Mouse (Mus musculus) layer of hippocampus, adult 9-10 months (tissue): ENCODE data around the gene Pi4ka.

ENCODE experiments used
- DNase-seq: peaks from one replicate; pipeline ENCODE4 v3.0.0; 2022; ENCODE audit warnings: low spot score

Pi4ka gene

DNA sequence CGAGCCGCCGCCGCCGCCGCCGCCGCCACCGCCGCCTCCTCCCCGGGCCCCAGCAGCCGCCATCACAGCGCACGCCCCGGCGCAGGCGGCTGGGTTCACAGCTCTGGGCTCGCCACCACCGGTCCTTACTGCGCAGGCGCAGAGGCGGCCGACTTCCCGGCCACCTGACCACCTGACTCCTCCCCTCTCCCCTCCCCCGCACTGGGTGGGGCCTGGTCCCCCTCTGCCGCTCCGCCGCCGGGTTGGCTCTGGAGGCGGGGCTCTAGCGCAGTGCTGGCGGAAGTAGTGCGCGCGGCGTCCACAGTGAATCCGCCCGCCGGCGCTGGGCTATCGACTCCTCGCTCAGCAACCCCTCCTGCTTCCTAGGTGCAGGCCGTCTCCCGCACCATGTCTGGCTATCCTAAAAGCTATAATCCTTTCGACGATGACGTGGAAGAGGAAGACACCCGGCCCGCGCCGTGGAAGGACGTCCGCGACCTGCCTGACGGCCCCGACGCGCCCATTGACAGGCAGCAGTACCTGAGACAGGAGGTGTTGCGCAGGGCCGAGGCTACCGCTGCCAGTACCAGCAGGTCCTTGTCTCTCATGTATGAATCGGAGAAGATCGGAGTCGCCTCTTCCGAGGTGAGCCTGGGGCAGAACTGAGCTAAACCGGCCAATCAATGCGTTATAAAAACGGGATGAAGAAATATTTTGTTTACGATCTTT lies at the start of gene Pi4ka, which contains the start of gene Snap29:
TSS of gene Pi4ka (minus strand) at position 579 of the 708 bp plus-strand sequence.
TSS of gene Snap29 (plus strand) at position 251 of the 708 bp plus-strand sequence.
- peak; percentile 97 for DNase-seq

DNA sequence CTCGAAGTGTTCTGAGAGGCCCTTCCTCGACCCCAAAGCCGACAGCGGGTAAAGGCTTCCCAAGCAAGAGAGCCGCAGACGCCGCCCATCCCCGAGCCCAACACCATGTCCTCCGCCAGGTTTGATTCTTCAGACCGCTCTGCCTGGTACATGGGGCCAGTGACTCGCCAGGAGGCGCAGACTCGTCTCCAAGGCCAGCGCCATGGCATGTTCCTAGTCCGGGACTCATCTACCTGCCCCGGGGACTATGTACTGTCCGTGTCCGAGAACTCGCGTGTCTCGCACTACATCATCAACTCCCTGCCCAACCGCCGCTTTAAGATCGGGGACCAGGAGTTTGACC lies 46.2 kb upstream of the Pi4ka start:
- DNase-seq: no peak

DNA sequence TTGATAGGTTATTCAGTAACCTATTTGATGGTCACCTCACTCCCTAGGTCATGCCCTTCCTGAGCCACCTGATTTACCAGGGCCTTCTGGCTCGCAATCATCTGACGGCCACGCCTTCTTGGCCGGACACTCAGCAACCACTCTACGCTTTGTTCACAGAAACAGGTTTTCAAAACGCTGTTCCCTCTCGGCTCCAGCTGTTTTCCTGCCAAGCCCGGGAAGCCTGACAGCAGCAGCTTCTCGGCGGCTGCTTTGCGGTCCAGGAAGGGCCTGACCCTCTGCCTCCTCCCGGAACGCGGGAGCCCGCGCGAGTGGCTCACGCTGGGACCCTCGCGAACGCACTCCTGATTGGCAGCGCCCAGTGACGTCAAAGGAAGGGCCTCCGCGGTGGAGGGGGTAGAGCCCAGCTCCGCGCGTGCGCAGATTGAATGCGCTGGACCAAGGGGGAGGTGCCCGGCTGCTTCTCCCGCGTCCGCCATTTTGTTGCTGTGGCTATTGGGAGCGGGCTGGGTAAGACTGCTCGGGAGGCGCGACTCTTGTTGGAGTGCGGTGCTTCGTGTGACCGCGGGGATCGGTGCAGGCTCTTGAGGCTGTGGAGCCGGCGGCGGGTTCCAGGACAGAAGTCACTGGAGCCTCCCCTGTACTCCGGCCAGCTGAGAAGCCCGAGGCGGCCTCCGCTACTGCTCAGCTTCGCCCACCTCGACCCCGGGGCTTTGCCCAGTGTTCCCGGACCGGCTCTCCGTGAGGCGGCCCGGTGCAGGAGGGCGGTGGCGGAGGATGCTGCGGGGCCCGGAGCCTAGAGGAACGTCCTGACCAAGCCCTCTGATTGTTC lies 45.6 kb upstream of the Pi4ka start, which contains the start of gene Crkl:
TSS of gene Crkl (plus strand) at position 447 of the 832 bp plus-strand sequence.
- DNase-seq: peak; percentile 90

DNA sequence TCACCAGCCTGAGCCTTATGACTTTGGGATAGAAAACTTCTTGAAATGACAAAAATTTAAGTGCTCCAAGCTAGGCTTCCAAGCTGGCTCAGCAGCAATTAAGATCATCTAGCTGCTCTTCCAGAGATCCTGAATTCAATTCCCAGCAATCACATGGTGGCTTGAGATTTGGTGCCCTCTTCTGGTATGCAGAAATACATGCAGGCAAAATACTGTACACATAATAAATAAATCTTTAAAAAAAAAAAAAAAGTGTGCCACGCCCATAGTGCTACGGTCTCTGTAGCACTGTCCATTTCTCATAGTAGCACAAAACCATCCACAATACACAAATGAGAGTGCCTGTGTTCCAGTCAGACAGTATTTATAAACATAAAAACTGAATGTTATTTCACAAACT lies 26.5 kb upstream of the Pi4ka start:
- DNase-seq: no peak

- DNase-seq: no peak
These were observed 16.9 kb upstream of the Pi4ka start for GRCm38 (mm10) chr16:17423021-17423420.

DNA sequence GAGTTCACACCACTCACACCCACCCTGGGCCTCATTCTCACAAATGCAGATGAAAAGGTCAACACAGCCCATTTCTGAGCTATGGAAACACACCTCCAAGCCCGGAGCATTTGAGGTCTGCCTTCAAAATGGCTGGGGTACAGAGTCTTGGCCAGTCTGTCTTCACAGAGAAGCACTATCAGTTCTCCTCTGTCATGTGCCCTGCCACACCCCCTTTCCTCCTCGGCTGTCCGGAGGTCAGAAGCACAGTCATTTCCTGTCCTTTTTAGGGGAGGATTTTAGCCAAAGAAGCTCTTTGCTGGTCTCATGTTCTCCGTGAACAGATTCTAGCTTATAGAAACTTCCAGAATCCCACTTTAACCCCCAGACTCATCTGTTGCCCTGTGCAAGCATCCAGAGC lies 4.1 kb upstream of the Pi4ka start:
- no peak for DNase-seq

DNA sequence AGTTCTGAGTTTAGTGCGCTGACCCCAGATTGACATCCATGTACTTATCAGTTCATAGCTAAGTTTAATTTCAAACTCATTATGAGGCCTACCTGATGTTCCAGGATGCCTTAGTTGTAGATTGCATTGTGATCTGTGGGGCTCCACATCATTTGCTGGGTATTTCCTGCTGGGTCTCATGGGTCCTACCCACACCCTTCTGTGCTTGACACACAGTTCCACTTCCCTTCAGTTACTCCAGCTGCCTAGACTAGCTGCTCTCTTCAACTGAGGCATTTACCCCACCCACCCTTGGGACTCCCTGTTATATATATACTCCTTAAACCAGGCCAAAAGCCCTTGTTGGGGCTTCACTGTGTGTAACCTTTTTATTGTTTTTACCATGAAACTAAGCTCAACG lies 2.9 kb upstream of the Pi4ka start:
- no peak for DNase-seq

DNA sequence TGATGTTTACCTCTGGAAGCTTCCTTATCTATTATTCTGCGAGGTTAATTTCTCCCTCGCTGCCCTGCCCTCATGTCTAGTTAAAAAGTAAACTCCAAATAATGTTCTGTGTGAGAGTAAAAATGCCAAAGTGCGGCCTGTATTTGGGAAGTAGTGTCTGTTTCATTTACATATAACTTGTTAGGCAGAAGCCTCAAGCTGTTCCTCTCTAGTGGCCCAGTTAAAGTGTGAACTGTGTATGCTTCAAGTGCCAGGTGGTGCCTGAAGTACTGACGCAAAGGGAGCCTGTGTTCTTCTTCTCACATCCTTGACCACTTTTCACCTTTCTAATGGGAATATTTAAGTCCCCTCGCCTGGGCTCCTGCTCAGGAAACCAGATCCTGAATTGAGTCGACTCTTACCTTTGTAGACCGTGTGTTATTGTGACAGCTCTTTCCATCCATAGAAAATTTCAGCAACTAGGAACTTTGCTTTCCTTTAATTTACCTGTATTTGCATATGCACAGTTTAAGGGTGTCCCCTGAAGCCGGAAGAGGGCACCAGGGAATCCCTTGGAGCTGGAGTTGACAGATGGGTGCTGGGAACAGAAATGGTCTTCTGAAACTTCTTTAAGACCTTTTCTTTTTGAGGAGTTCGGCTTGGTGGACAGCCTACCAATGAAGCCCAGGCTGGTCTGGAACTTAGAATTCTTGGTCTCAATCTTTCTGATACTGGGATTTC lies 558 bp upstream of the Pi4ka start:
- DNase-seq: no peak

DNA sequence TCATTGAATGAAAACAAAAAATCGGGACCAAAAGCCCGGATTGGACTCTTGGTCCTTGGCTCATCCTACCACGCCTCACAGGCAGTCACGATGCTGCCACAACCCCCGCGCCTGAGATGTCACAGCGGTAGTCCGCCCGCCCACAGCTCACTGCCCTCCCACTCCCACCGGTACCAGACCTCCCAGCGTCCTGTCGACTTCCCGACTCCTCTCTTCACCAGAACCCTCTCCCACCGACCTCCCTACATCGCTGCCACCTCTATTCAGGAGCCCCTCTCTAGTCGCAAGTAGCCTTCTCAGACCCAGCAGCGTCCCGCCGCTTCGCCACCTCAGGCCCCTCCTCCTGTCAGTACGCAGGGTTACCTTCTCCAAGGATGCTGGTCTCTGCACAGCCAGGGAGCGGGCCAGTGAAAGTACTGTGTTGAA lies 830 bp downstream of the Pi4ka start:
- DNase-seq: peak; percentile 44

- no peak for DNase-seq
These were observed 3.3 kb downstream of the Pi4ka start for GRCm38 (mm10) chr16:17402855-17403254.

DNA sequence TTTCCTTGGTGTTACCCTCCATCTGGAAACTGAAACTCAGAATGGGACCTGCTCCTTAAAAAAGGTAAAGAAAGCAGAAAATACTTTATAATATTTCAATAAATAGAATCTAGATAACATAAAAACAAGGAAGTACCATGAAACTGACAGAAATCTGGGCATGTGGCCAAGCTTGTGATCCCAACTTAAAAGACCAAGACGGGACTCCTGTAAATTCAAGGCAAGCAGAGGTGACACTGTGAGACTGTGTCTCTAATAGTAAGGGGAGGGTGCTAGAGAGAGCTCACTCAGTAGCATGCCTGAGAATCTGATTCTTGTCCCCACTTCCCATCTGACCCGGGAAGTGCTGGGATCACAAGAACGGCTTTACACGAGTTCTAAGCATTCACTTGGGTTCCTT lies 13.3 kb downstream of the Pi4ka start:
- no peak for DNase-seq

GRCm38 (mm10) chr16:17383594-17384326 lies 22.4 kb downstream of the Pi4ka start:
- DNase-seq: no peak

DNA sequence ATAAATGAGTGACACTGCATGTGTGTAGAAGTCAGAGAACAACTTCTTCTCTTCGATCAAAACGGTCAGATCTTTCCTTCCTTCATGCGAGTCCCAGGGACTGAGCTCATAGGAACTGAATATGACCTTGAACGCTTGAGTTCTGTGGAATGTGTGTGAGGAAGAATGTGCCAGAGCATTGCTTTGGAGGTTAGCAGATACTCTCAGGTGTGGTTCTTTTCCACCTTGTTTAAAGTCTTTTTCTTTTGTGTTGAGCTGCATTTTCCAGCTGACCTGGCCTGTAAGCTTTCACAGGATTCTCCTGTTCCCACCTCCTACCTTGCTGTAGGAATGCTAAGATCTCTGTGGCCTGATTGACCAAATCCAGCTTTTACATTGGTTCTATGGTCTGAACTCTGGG lies 23.8 kb downstream of the Pi4ka start:
- no peak for DNase-seq

DNA sequence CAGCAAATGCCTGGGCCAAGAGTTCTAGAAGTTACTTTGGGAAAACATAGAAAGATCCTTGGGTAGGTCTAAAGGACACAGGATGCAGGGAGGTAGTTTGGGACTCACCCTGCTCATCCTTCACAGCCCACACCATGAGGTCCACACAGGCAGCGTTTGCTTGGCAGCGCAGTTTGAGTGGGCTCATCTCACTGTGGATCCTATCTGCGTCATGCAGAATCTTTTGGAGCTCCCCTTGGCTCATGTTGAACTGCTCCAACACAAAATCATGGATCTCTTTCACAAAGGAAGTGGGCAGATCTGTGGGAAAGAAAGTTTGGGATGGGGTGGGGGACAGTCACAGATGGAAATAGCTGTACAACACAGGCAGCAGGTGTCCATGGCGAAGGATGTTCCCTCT lies 47.3 kb downstream of the Pi4ka start:
- no peak for DNase-seq

GRCm38 (mm10) chr16:17356031-17356430 lies 50.1 kb downstream of the Pi4ka start:
- no peak for DNase-seq

- DNase-seq: no peak
These were observed 59.3 kb downstream of the Pi4ka start for GRCm38 (mm10) chr16:17346766-17347165.

GRCm38 (mm10) chr16:17345813-17346155 lies 60.3 kb downstream of the Pi4ka start:
- DNase-seq: no peak

- DNase-seq: no peak
These were observed 60.8 kb downstream of the Pi4ka start for GRCm38 (mm10) chr16:17345141-17345812.

GRCm38 (mm10) chr16:17341847-17342246 lies 64.3 kb downstream of the Pi4ka start:
- no peak for DNase-seq

DNA sequence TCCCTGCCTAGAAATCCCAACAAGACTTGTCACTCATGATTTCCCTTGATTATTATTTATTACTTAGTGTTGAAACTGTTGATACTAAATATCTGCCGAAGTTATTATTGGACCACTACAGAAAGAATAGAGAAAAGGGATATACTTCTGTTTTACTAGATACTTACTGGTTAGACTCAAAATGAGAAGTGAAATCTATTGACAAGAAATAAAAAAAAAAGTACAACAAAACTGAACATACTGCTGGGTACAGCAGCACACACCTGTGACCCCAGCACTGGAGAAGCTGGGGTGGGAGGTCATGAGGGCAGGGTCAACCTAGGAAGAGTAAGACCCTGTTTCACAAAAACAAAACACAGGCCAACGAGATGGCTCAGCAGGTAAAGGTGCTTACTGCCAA lies 65.4 kb downstream of the Pi4ka start:
- no peak for DNase-seq

- no peak for DNase-seq
These were observed 66.4 kb downstream of the Pi4ka start for GRCm38 (mm10) chr16:17339701-17340100.

- DNase-seq: no peak
These were observed 70.0 kb downstream of the Pi4ka start for GRCm38 (mm10) chr16:17336089-17336488.
